Mouse (Mus musculus) bone marrow macrophage, adult 2 months (primary cell): ENCODE data around the gene Polr1a. TPM values are rescaled to one million over a fixed set of nuclear protein-coding genes. Genes with fewer than 3 reads are reported as not detected.
A peak's percentile ranks its signal among the peaks of the same experiment; 100 is the strongest.

Experiments used
- H3K27ac ChIP-seq: 2 replicates; pipeline ENCODE4 v1.5.1; 2012; ENCODE audit warnings: low read depth, low read length; ENCODE audit not compliant: insufficient read depth
- H3K4me1 ChIP-seq: 2 replicates; pipeline ENCODE4 v1.6.1; 2012; ENCODE audit warnings: low read length; ENCODE audit not compliant: control insufficient read depth, insufficient read depth
- H3K4me3 ChIP-seq: 2 replicates; pipeline ENCODE4 v1.5.1; 2012; ENCODE audit warnings: mild to moderate bottlenecking, low read length, moderate library complexity; ENCODE audit not compliant: insufficient read depth
- CTCF ChIP-seq: IDR thresholded peaks from 2 replicates; pipeline ENCODE4 v1.5.1; 2012; ENCODE audit warnings: low read depth, mild to moderate bottlenecking, low read length, moderate library complexity
- POLR2A ChIP-seq: IDR thresholded peaks from 2 replicates; pipeline ENCODE4 v1.6.1; 2012; ENCODE audit warnings: mild to moderate bottlenecking, low read depth, low read length, borderline replicate concordance
- polyA plus RNA-seq: library from polyadenylated mRNA; stranded (reverse); fragments of >200 nt; gene quantifications from 2 replicates; pipeline ENCODE4 v1.2.4, GENCODE M21; 2012; ENCODE audit not compliant: missing spikeins, insufficient read depth, insufficient read length

The Polr1a gene
- 6.2 and 7.9 TPM in 2 replicates for polyA plus RNA-seq

GRCm38 (mm10) chr6:71908481-71909381, at the start of gene Polr1a, which contains the start of gene Ptcd3:
TSS of gene Polr1a (plus strand) at chr6:71909053.
TSS of gene Ptcd3 (minus strand) at chr6:71908750.
- H3K4me3 ChIP-seq: peak within 1 kb of the TSS; percentile 74
- peak within 1 kb of the TSS; percentile 76 for H3K27ac ChIP-seq
- peaks cover 18% of the 10 kb centered on the region for H3K4me1 ChIP-seq
- TF ChIP-seq POLR2A (no peak), CTCF (no peak)

GRCm38 (mm10) chr6:71867751-71868150, 41.1 kb upstream of the Polr1a start:
- TF ChIP-seq POLR2A (no peak), CTCF (no peak)
- H3K4me1 ChIP-seq: no peaks in the 10 kb centered on the region
- no peak overlapping the region for H3K27ac ChIP-seq
- no peak overlapping the region for H3K4me3 ChIP-seq

- TF ChIP-seq CTCF: no peak
- TF ChIP-seq POLR2A: no peak
- Histone ChIP-seq H3K4me1 (no peaks in the 10 kb centered on the region), H3K4me3 (no peak overlapping the region), H3K27ac (no peak overlapping the region)
Observed at GRCm38 (mm10) chr6:71868809-71869208, 40.0 kb upstream of the Polr1a start.

GRCm38 (mm10) chr6:71871396-71871795, 37.5 kb upstream of the Polr1a start:
- H3K4me3 ChIP-seq: no peak overlapping the region

GRCm38 (mm10) chr6:71877965-71878760, 30.7 kb upstream of the Polr1a start:
- Histone ChIP-seq H3K4me3 (no peak overlapping the region), H3K4me1 (peaks cover 10% of the 10 kb centered on the region), H3K27ac (no peak overlapping the region)
- TF ChIP-seq CTCF (peak; percentile 13; the same call in 1 of the 2 replicates), POLR2A (no peak)

More at GRCm38 (mm10) chr6:71871396-71871795, 37.5 kb upstream of the Polr1a start:
- Histone ChIP-seq H3K4me1 (no peaks in the 10 kb centered on the region), H3K27ac (no peak overlapping the region)
- TF ChIP-seq CTCF: no peak
- no peak for TF ChIP-seq POLR2A

GRCm38 (mm10) chr6:71893263-71893662, 15.6 kb upstream of the Polr1a start:
- H3K4me1 ChIP-seq: no peaks in the 10 kb centered on the region
- H3K4me3 ChIP-seq: no peak overlapping the region
- no peak for TF ChIP-seq CTCF
- H3K27ac ChIP-seq: no peak overlapping the region

- H3K27ac ChIP-seq: no peak overlapping the region
- H3K4me3 ChIP-seq: peak overlapping the region; percentile 74
- TF ChIP-seq POLR2A (no peak), CTCF (no peak)
- peaks cover 18% of the 10 kb centered on the region for H3K4me1 ChIP-seq
Observed at GRCm38 (mm10) chr6:71907702-71908235, 1.1 kb upstream of the Polr1a start.

- peak overlapping the region; percentile 74 for H3K4me3 ChIP-seq
- TF ChIP-seq POLR2A (no peak), CTCF (no peak)
- peaks cover 18% of the 10 kb centered on the region for H3K4me1 ChIP-seq
- no peak overlapping the region for H3K27ac ChIP-seq
Observed at GRCm38 (mm10) chr6:71909384-71909783, 531 bp downstream of the Polr1a start.

GRCm38 (mm10) chr6:71909840-71910239, 987 bp downstream of the Polr1a start:
- H3K4me1 ChIP-seq: peaks cover 18% of the 10 kb centered on the region
- no peak overlapping the region for H3K27ac ChIP-seq
- peak overlapping the region; percentile 74 for H3K4me3 ChIP-seq
- TF ChIP-seq POLR2A (no peak), CTCF (no peak)
